Mouse (Mus musculus) lung, adult 2 months (tissue): ENCODE measurements around the gene Snrk. TPM values are rescaled to one million over a fixed set of nuclear protein-coding genes. Genes with fewer than 3 reads are reported as not detected.
A peak's percentile ranks its signal among the peaks of the same experiment; 100 is the strongest.

Source experiments
- DNase-seq: peaks from one replicate; pipeline ENCODE4 v3.0.0; 2022
- H3K4me1 ChIP-seq: fragments of 200-500 bp; 2 replicates; pipeline ENCODE4 v1.6.1; 2011; ENCODE audit warnings: low read length; ENCODE audit not compliant: control insufficient read depth, insufficient read depth
- H3K4me3 ChIP-seq: fragments of 200-500 bp; replicated peaks from 2 replicates; pipeline ENCODE3; 2011; ENCODE audit warnings: low read depth, mild to moderate bottlenecking, control low read depth, low read length; ENCODE audit errors: extremely low read depth
- CTCF ChIP-seq: fragments of 200-500 bp; IDR thresholded peaks from 2 replicates; pipeline ENCODE4 v1.5.1; 2011; ENCODE audit warnings: mild to moderate bottlenecking, low read length, control low read depth; ENCODE audit not compliant: insufficient read depth
- POLR2A ChIP-seq: fragments of 200-500 bp; IDR thresholded peaks from 2 replicates; pipeline ENCODE4 v1.6.1; 2011; ENCODE audit warnings: low read depth, mild to moderate bottlenecking, control low read depth, low read length, borderline replicate concordance; ENCODE audit errors: extremely low read depth
- WGBS: fragments of 180-500 bp; shearing (Covaris S2); methylation state at CpG from one replicate; pipeline ENCODE4 v1.1.7; 2018; 5-methylcytosine and 5-hydroxymethylcytosine counted together
- polyA plus RNA-seq: library from polyadenylated mRNA; depleted of rRNA; stranded (reverse); fragments of >200 nt; gene quantifications from 2 replicates; pipeline ENCODE4 v1.2.3, GENCODE M21; 2012

Snrk gene
- polyA plus RNA-seq, 1 experiment = 107 TPM

- peak; percentile 48 for DNase-seq
- peak; percentile 96 for TF ChIP-seq CTCF
- peak; percentile 51; the same call in 1 of the 2 replicates for TF ChIP-seq POLR2A
- 33% methylated on average over 3 of the region's 3 CpGs for WGBS
- H3K4me3 ChIP-seq = peak overlapping the region; percentile 44
- H3K4me1 ChIP-seq = peaks cover 51% of the 10 kb centered on the region
Observed at GRCm38 (mm10) chr9:122120089-122120488, 3.0 kb downstream of the Snrk start.

GRCm38 (mm10) chr9:122122113-122122512 is 5.0 kb downstream of the Snrk start:
- DNase-seq = no peak
- WGBS = 53% methylated on average over 5 of the region's 5 CpGs
- TF ChIP-seq CTCF = no peak
- TF ChIP-seq POLR2A = no peak

GRCm38 (mm10) chr9:122123181-122123580 is 6.1 kb downstream of the Snrk start:
- H3K4me3 ChIP-seq = peak overlapping the region; percentile 24
- WGBS = 46% methylated on average over 5 of the region's 5 CpGs
- TF ChIP-seq CTCF (no peak), POLR2A (no peak)
- no peak for DNase-seq
- H3K4me1 ChIP-seq = peaks cover 61% of the 10 kb centered on the region

More at GRCm38 (mm10) chr9:122122113-122122512, 5.0 kb downstream of the Snrk start:
- Histone ChIP-seq H3K4me3 (no peak overlapping the region), H3K4me1 (peaks cover 53% of the 10 kb centered on the region)

GRCm38 (mm10) chr9:122125723-122126290 is 8.7 kb downstream of the Snrk start:
- H3K4me1 ChIP-seq = peaks cover 69% of the 10 kb centered on the region
- 42% methylated on average over 5 of the region's 5 CpGs for WGBS
- TF ChIP-seq POLR2A = no peak
- TF ChIP-seq CTCF = no peak

GRCm38 (mm10) chr9:122126790-122127189 is 9.7 kb downstream of the Snrk start:
- TF ChIP-seq CTCF = no peak
- Histone ChIP-seq H3K4me3 (no peak overlapping the region), H3K4me1 (peaks cover 64% of the 10 kb centered on the region)
- 77% methylated on average over 8 of the region's 8 CpGs for WGBS
- DNase-seq = no peak

More at GRCm38 (mm10) chr9:122125723-122126290, 8.7 kb downstream of the Snrk start:
- no peak for DNase-seq
- H3K4me3 ChIP-seq = no peak overlapping the region

GRCm38 (mm10) chr9:122127271-122127785 is 10.3 kb downstream of the Snrk start:
- TF ChIP-seq POLR2A (no peak), CTCF (no peak)
- H3K4me3 ChIP-seq = no peak overlapping the region
- 62% methylated on average over 3 of the region's 3 CpGs for WGBS
- DNase-seq = no peak
- H3K4me1 ChIP-seq = peaks cover 59% of the 10 kb centered on the region

GRCm38 (mm10) chr9:122128686-122129085 is 11.6 kb downstream of the Snrk start:
- Histone ChIP-seq H3K4me1 (peaks cover 51% of the 10 kb centered on the region), H3K4me3 (no peak overlapping the region)
- no peak for DNase-seq
- 18% methylated on average over 5 of the region's 5 CpGs for WGBS
- TF ChIP-seq POLR2A = no peak
- TF ChIP-seq CTCF = no peak

- Histone ChIP-seq H3K4me1 (peaks cover 47% of the 10 kb centered on the region), H3K4me3 (no peak overlapping the region)
- no peak for TF ChIP-seq POLR2A
- no peak for TF ChIP-seq CTCF
- DNase-seq = no peak
- WGBS = 31% methylated on average over 3 of the region's 3 CpGs
Observed at GRCm38 (mm10) chr9:122130666-122131065, 13.6 kb downstream of the Snrk start.

GRCm38 (mm10) chr9:122132145-122132544 is 15.1 kb downstream of the Snrk start:
- no peak for DNase-seq
- Histone ChIP-seq H3K4me3 (no peak overlapping the region), H3K4me1 (peaks cover 46% of the 10 kb centered on the region)
- TF ChIP-seq CTCF (no peak), POLR2A (no peak)
- 68% methylated on average over 7 of the region's 7 CpGs for WGBS

- DNase-seq = no peak
- Histone ChIP-seq H3K4me1 (peaks cover 35% of the 10 kb centered on the region), H3K4me3 (no peak overlapping the region)
- WGBS = 39% methylated on average over 1 of the region's 1 CpGs
- no peak for TF ChIP-seq POLR2A
- no peak for TF ChIP-seq CTCF
Observed at GRCm38 (mm10) chr9:122135095-122135884, 18.2 kb downstream of the Snrk start.
